Mouse (Mus musculus) myocyte (in vitro differentiated cells): ENCODE data around the gene Yap1. TPM values are rescaled to one million over a fixed set of nuclear protein-coding genes. Genes with fewer than 3 reads are reported as not detected.

Experiments used
- H3K27me3 ChIP-seq: one replicate; pipeline ENCODE4 v1.6.1; 2011; ENCODE audit not compliant: control insufficient read depth, insufficient read depth, insufficient read length
- H3K36me3 ChIP-seq: one replicate; pipeline ENCODE4 v1.6.1; 2011; ENCODE audit not compliant: control insufficient read depth, insufficient read depth
- H3K4me2 ChIP-seq: one replicate; pipeline ENCODE4 v1.6.1; 2011; ENCODE audit warnings: low read depth, control low read depth
- H3K4me3 ChIP-seq: one replicate; pipeline ENCODE4 v1.5.1; 2011; ENCODE audit warnings: mild to moderate bottlenecking, control low read depth, moderate library complexity
- H3K79me2 ChIP-seq: one replicate; pipeline ENCODE4 v1.6.1; 2011; ENCODE audit not compliant: control insufficient read depth, insufficient read depth
- H3ac ChIP-seq: one replicate; pipeline ENCODE4 v1.6.1; 2011; ENCODE audit not compliant: control insufficient read depth, insufficient read length
- CEBPB ChIP-seq: IDR thresholded peaks from 2 replicates; pipeline ENCODE4 v1.6.1; 2011; ENCODE audit warnings: mild to moderate bottlenecking, moderate library complexity; ENCODE audit not compliant: poor library complexity, insufficient read depth, severe bottlenecking
- E2F4 ChIP-seq: IDR thresholded peaks from one replicate; pipeline ENCODE4 v1.6.1; 2011; ENCODE audit warnings: mild to moderate bottlenecking, control low read depth, moderate library complexity; ENCODE audit not compliant: insufficient read depth
- MAX ChIP-seq: IDR thresholded peaks from one replicate; pipeline ENCODE4 v1.6.1; 2011; ENCODE audit warnings: low read depth, mild to moderate bottlenecking, control low read depth
- MYOD1 ChIP-seq, 3 experiments: IDR thresholded peaks; one replicate each; pipeline ENCODE4 v1.6.1; 2011; ENCODE audit warnings: control low read depth in 2 of 3, low read depth in 2 of 3, mild to moderate bottlenecking in 2 of 3, moderate library complexity in 1 of 3; ENCODE audit not compliant: insufficient read length in 2 of 3, control insufficient read depth in 1 of 3
- MYOG ChIP-seq, 3 experiments: IDR thresholded peaks; one replicate each; pipeline ENCODE4 v1.6.1; 2011; ENCODE audit warnings: control low read depth in 2 of 3, low read depth in 2 of 3, mild to moderate bottlenecking in 2 of 3; ENCODE audit not compliant: insufficient read length in 2 of 3, control insufficient read depth in 1 of 3, insufficient read depth in 1 of 3
- POLR2A ChIP-seq: IDR thresholded peaks from one replicate; pipeline ENCODE4 v1.6.1; 2011; ENCODE audit warnings: low read depth, mild to moderate bottlenecking, control low read depth, moderate library complexity; ENCODE audit not compliant: insufficient read length
- POLR2AphosphoS2 ChIP-seq: IDR thresholded peaks from one replicate; pipeline ENCODE4 v1.6.1; 2011; ENCODE audit warnings: low read depth, control low read depth; ENCODE audit not compliant: insufficient read length
- REST ChIP-seq: IDR thresholded peaks from one replicate; pipeline ENCODE4 v1.6.1; 2011; ENCODE audit warnings: mild to moderate bottlenecking, control low read depth, moderate library complexity; ENCODE audit not compliant: insufficient read depth, insufficient read length
- SRF ChIP-seq: IDR thresholded peaks from one replicate; pipeline ENCODE4 v1.6.1; 2011; ENCODE audit warnings: low read depth; ENCODE audit not compliant: control insufficient read depth, insufficient read length
- TCF12 ChIP-seq: IDR thresholded peaks from one replicate; pipeline ENCODE4 v1.6.1; 2011; ENCODE audit warnings: mild to moderate bottlenecking, control low read depth; ENCODE audit not compliant: poor library complexity, insufficient read depth, severe bottlenecking
- TCF3 ChIP-seq: IDR thresholded peaks from one replicate; pipeline ENCODE4 v1.6.1; 2011; ENCODE audit warnings: low read depth, control low read depth; ENCODE audit not compliant: insufficient read length
- USF1 ChIP-seq: IDR thresholded peaks from one replicate; pipeline ENCODE4 v1.6.1; 2011; ENCODE audit warnings: low read depth, mild to moderate bottlenecking, control low read depth, moderate library complexity
- polyA plus RNA-seq: library from polyadenylated mRNA; unstranded; fragments of >200 nt; fragmentation: generic; extraction: Trizol; gene quantifications from one replicate; pipeline ENCODE4 v1.2.1, GENCODE M21; 2012; ENCODE audit warnings: missing spikeins

The Yap1 gene
- polyA plus RNA-seq, 1 experiment, result 27.5 TPM

- TF ChIP-seq TCF3 (no peak), MYOD1 (IDR thresholded peaks at IDR 0.05; ENCODE audit: control insufficient read depth in 1 of 3, insufficient read length in 2 of 3, low read depth in 2 of 3) (no peak), MAX (no peak), POLR2AphosphoS2 (no peak), TCF12 (no peak), CEBPB (no peak), USF1 (no peak), REST (no peak), MYOG (IDR thresholded peaks at IDR 0.05; ENCODE audit: control insufficient read depth in 1 of 3, insufficient read depth in 1 of 3, insufficient read length in 2 of 3, low read depth in 2 of 3) (no peak), POLR2A (no peak), E2F4 (no peak), SRF (no peak)
These were observed 26.8 kb downstream of the Yap1 start for GRCm38 (mm10) chr9:7977587-7977986.

GRCm38 (mm10) chr9:7971993-7972392, 32.4 kb downstream of the Yap1 start:
- peaks cover 48% of the 10 kb centered on the region for H3K79me2 ChIP-seq
- no peak overlapping the region for H3K4me3 ChIP-seq
- TF ChIP-seq POLR2A, result no peak
- no peak for TF ChIP-seq MYOG (IDR thresholded peaks at IDR 0.05; ENCODE audit: control insufficient read depth in 1 of 3, insufficient read depth in 1 of 3, insufficient read length in 2 of 3, low read depth in 2 of 3)
- H3K27me3 ChIP-seq, result no peaks in the 10 kb centered on the region
- peaks cover 14% of the 10 kb centered on the region for H3K36me3 ChIP-seq
- no peak overlapping the region for H3ac ChIP-seq
- no peak overlapping the region for H3K4me2 ChIP-seq

More at GRCm38 (mm10) chr9:7977587-7977986, 26.8 kb downstream of the Yap1 start:
- Histone ChIP-seq H3K27me3 (no peaks in the 10 kb centered on the region), H3K36me3 (peaks cover 11% of the 10 kb centered on the region), H3K4me2 (no peak overlapping the region), H3ac (no peak overlapping the region), H3K4me3 (no peak overlapping the region), H3K79me2 (peaks cover 86% of the 10 kb centered on the region)

GRCm38 (mm10) chr9:7967980-7968379, 36.4 kb downstream of the Yap1 start:
- Histone ChIP-seq H3K4me3 (no peak overlapping the region), H3K27me3 (no peaks in the 10 kb centered on the region), H3K36me3 (peaks cover 6% of the 10 kb centered on the region), H3K4me2 (no peak overlapping the region), H3ac (no peak overlapping the region), H3K79me2 (peaks cover 33% of the 10 kb centered on the region)
- TF ChIP-seq TCF3 (no peak), POLR2A (no peak), REST (no peak), TCF12 (no peak), SRF (no peak)

GRCm38 (mm10) chr9:7965590-7965989, 38.8 kb downstream of the Yap1 start:
- Histone ChIP-seq H3K36me3 (peaks cover 3% of the 10 kb centered on the region), H3K4me2 (no peak overlapping the region), H3K27me3 (no peaks in the 10 kb centered on the region), H3K79me2 (peaks cover 33% of the 10 kb centered on the region), H3K4me3 (no peak overlapping the region), H3ac (no peak overlapping the region)
- TF ChIP-seq E2F4 (no peak), TCF12 (no peak), MYOG (IDR thresholded peaks at IDR 0.05; ENCODE audit: control insufficient read depth in 1 of 3, insufficient read depth in 1 of 3, insufficient read length in 2 of 3, low read depth in 2 of 3) (no peak), MYOD1 (IDR thresholded peaks at IDR 0.05; ENCODE audit: control insufficient read depth in 1 of 3, insufficient read length in 2 of 3, low read depth in 2 of 3) (no peak), POLR2AphosphoS2 (no peak), REST (no peak), SRF (no peak), USF1 (no peak), TCF3 (no peak), MAX (no peak)

- Histone ChIP-seq H3K4me3 (no peak overlapping the region), H3K36me3 (peaks cover 3% of the 10 kb centered on the region), H3K27me3 (no peaks in the 10 kb centered on the region), H3ac (no peak overlapping the region), H3K79me2 (peaks cover 25% of the 10 kb centered on the region), H3K4me2 (no peak overlapping the region)
- no peak for TF ChIP-seq REST
- TF ChIP-seq MAX, result no peak
- no peak for TF ChIP-seq SRF
- no peak for TF ChIP-seq MYOD1 (IDR thresholded peaks at IDR 0.05; ENCODE audit: control insufficient read depth in 1 of 3, insufficient read length in 2 of 3, low read depth in 2 of 3)
- no peak for TF ChIP-seq POLR2AphosphoS2
- TF ChIP-seq E2F4, result no peak
- TF ChIP-seq POLR2A, result no peak
- TF ChIP-seq MYOG (IDR thresholded peaks at IDR 0.05; ENCODE audit: control insufficient read depth in 1 of 3, insufficient read depth in 1 of 3, insufficient read length in 2 of 3, low read depth in 2 of 3), result no peak
- no peak for TF ChIP-seq USF1
- no peak for TF ChIP-seq TCF12
- no peak for TF ChIP-seq CEBPB
- TF ChIP-seq TCF3, result no peak
These were observed 40.5 kb downstream of the Yap1 start for GRCm38 (mm10) chr9:7963867-7964266.
